Mouse (Mus musculus) bone marrow macrophage, adult 2 months (primary cell): ENCODE measurements around the gene Tex46.

Experiments used
- CTCF ChIP-seq: IDR thresholded peaks from 2 replicates; pipeline ENCODE4 v1.5.1; 2012; ENCODE audit warnings: low read depth, mild to moderate bottlenecking, low read length, moderate library complexity
- POLR2A ChIP-seq: IDR thresholded peaks from 2 replicates; pipeline ENCODE4 v1.6.1; 2012; ENCODE audit warnings: mild to moderate bottlenecking, low read depth, low read length, borderline replicate concordance

- TF ChIP-seq POLR2A (no peak), CTCF (no peak)
These were observed 26.8 kb downstream of the Tex46 start for GRCm38 (mm10) chr4:136636983-136637562.
